Mouse (Mus musculus) forebrain, embryonic 14.5 days (tissue): ENCODE measurements around the gene Myo10. TPM values are rescaled to one million over a fixed set of nuclear protein-coding genes. Genes with fewer than 3 reads are reported as not detected.

ENCODE experiments used
- ATAC-seq: fragments of 200-750 bp; cut with Nextera tagmentation; 2 replicates; pipeline ENCODE4 v1.8.0; 2017; ENCODE audit warnings: mild to moderate bottlenecking, moderate library complexity
- DNase-seq: peaks from one replicate; pipeline ENCODE4 v3.0.0-alpha.2; 2015; ENCODE audit warnings: low spot score
- H3K27ac ChIP-seq: fragments of 300-500 bp; sonication (generic); 2 replicates; pipeline ENCODE4 v1.5.1; 2014; ENCODE audit warnings: low read depth, mild to moderate bottlenecking, control low read depth, low read length, moderate library complexity
- H3K27me3 ChIP-seq: fragments of 300-500 bp; sonication (generic); replicated peaks from 2 replicates; pipeline ENCODE4 v1.6.1; 2014; ENCODE audit warnings: low read length, control low read depth, mixed read lengths; ENCODE audit not compliant: control insufficient read depth, insufficient read depth
- H3K36me3 ChIP-seq: fragments of 300-500 bp; sonication (generic); 2 replicates; pipeline ENCODE4 v1.6.1; 2014; ENCODE audit warnings: low read length, control low read depth; ENCODE audit not compliant: control insufficient read depth, insufficient read depth
- H3K4me1 ChIP-seq: fragments of 300-500 bp; sonication (generic); 2 replicates; pipeline ENCODE4 v1.6.1; 2014; ENCODE audit warnings: antibody characterized with exemption, low read length, control low read depth; ENCODE audit not compliant: control insufficient read depth, insufficient read depth
- H3K4me2 ChIP-seq: fragments of 300-500 bp; sonication (generic); 2 replicates; pipeline ENCODE4 v1.6.1; 2014; ENCODE audit warnings: mild to moderate bottlenecking, control low read depth, low read length
- H3K4me3 ChIP-seq: fragments of 300-500 bp; sonication (generic); 2 replicates; pipeline ENCODE4 v1.5.1; 2014; ENCODE audit warnings: low read depth, low read length, control low read depth
- H3K9ac ChIP-seq: fragments of 300-500 bp; sonication (generic); 2 replicates; pipeline ENCODE4 v1.6.1; 2014; ENCODE audit warnings: mild to moderate bottlenecking, low read length, control low read depth, moderate library complexity
- H3K9me3 ChIP-seq: fragments of 300-500 bp; sonication (generic); replicated peaks from 2 replicates; pipeline ENCODE4 v1.6.1; 2016; ENCODE audit warnings: low read length, control low read depth, mixed read lengths; ENCODE audit not compliant: control insufficient read depth
- WGBS: fragments of 180-500 bp; shearing (Covaris S2); extraction: QIAGEN DNeasy Blood & Tissue Kit; methylation state at CpG from one replicate; pipeline ENCODE4 v1.1.7; 2014; 5-methylcytosine and 5-hydroxymethylcytosine counted together
- polyA plus RNA-seq: library from polyadenylated mRNA; unstranded; fragments of >200 nt; fragmentation: Nextera tagmentation; extraction: Ambion mirVana; gene quantifications from 2 replicates; pipeline ENCODE4 v1.2.1, GENCODE M21; 2014

Myo10 gene
- polyA plus RNA-seq, 1 experiment from 2014 or later = 36.2 TPM

DNA sequence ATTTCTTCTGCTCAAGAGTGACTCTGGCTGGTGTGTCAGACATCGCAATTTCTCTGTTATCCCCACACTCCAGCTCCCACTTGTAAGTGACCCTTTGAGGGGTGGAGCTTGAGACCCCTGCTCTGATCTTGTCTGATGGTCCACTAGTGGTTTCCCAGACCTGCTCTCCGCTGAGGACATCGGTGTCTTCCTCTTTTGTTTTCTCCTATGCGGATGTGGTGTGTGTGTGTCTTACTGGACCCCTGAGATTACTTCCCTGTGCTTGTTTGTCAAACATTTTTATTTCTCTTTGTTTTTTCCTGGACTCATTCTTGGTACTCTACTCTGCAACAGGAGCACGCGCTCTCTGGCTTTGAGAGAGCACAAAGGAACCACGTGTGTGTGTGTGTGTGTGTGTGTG lies 239.6 kb downstream of the Myo10 start:
- 84% methylated on average over 7 of the region's 7 CpGs for WGBS
- DNase-seq (no peak), ATAC-seq (no peak)
- no peak overlapping the region for H3K27ac ChIP-seq
- H3K27me3 ChIP-seq = no peaks in the 10 kb centered on the region
- no peaks in the 10 kb centered on the region for H3K9me3 ChIP-seq
- H3K4me2 ChIP-seq = no peak overlapping the region
- H3K9ac ChIP-seq = no peak overlapping the region
- H3K4me3 ChIP-seq = no peak overlapping the region
- H3K36me3 ChIP-seq = no peaks in the 10 kb centered on the region
- H3K4me1 ChIP-seq = no peaks in the 10 kb centered on the region

Other genes starting within 250 kb of the Myo10 start
- 154 and 164 TPM in 2 replicates for gene Basp1, start 208.8 kb upstream of the Myo10 start, polyA plus RNA-seq
- gene Retreg1, start 220.7 kb downstream of the Myo10 start, polyA plus RNA-seq = 6.7 and 8.1 TPM in 2 replicates